Mouse (Mus musculus) ES-Bruce4 (cell line): ENCODE data around the gene Gbp2b. TPM values are rescaled to one million over a fixed set of nuclear protein-coding genes. Genes with fewer than 3 reads are reported as not detected.

Experiments
- H3K27ac ChIP-seq: 2 replicates; pipeline ENCODE4 v1.5.1; 2012; ENCODE audit warnings: low read length, inconsistent platforms; ENCODE audit not compliant: insufficient read depth
- H3K27me3 ChIP-seq: 2 replicates; pipeline ENCODE4 v1.6.1; 2012; ENCODE audit warnings: mild to moderate bottlenecking, low read length, inconsistent platforms; ENCODE audit not compliant: control insufficient read depth, poor library complexity, insufficient read depth, severe bottlenecking
- H3K36me3 ChIP-seq: 2 replicates; pipeline ENCODE4 v1.6.1; 2012; ENCODE audit warnings: inconsistent platforms, mild to moderate bottlenecking, low read length, moderate library complexity; ENCODE audit not compliant: control insufficient read depth, poor library complexity, insufficient read depth, severe bottlenecking
- H3K4me1 ChIP-seq: one replicate; pipeline ENCODE4 v1.8.1; 2011; ENCODE audit warnings: low read length; ENCODE audit not compliant: control insufficient read depth, insufficient read depth
- H3K4me3 ChIP-seq: 2 replicates; pipeline ENCODE4 v1.5.1; 2011; ENCODE audit warnings: low read depth, mild to moderate bottlenecking, low read length
- H3K9ac ChIP-seq: 2 replicates; pipeline ENCODE4 v1.6.1; 2012; ENCODE audit warnings: low read depth, mild to moderate bottlenecking, inconsistent platforms; ENCODE audit not compliant: poor library complexity, severe bottlenecking
- H3K9me3 ChIP-seq: replicated peaks from 2 replicates; pipeline ENCODE4 v1.6.1; 2012; ENCODE audit warnings: mild to moderate bottlenecking, low read length, inconsistent platforms; ENCODE audit not compliant: control insufficient read depth, poor library complexity, insufficient read depth, severe bottlenecking
- CTCF ChIP-seq: IDR thresholded peaks from one replicate; pipeline ENCODE4 v1.8.1; 2011; ENCODE audit warnings: low read depth, low read length
- EP300 ChIP-seq: IDR thresholded peaks from 2 replicates; pipeline ENCODE4 v1.6.1; 2011; ENCODE audit warnings: low read depth, low read length; ENCODE audit not compliant: insufficient read depth
- POLR2A ChIP-seq: IDR thresholded peaks from one replicate; pipeline ENCODE4 v1.8.1; 2011; ENCODE audit warnings: low read length; ENCODE audit not compliant: insufficient read depth
- polyA plus RNA-seq: library from polyadenylated mRNA; stranded (reverse); fragments of >200 nt; gene quantifications from 2 replicates; pipeline ENCODE4 v1.2.4, GENCODE M21; 2011; ENCODE audit warnings: low read depth; ENCODE audit not compliant: missing spikeins, insufficient read depth, insufficient read length

Gbp2b gene
- polyA plus RNA-seq, 1 experiment: not detected

GRCm38 (mm10) chr3:142601675-142602074, 7.0 kb downstream of the Gbp2b start:
- H3K9ac ChIP-seq: no peak overlapping the region
- H3K4me1 ChIP-seq: no peaks in the 10 kb centered on the region
- TF ChIP-seq EP300 (no peak), POLR2A (no peak), CTCF (no peak)
- no peaks in the 10 kb centered on the region; the same call in 1 of the 2 replicates for H3K27me3 ChIP-seq
- no peaks in the 10 kb centered on the region for H3K9me3 ChIP-seq
- no peak overlapping the region for H3K27ac ChIP-seq
- H3K36me3 ChIP-seq: no peaks in the 10 kb centered on the region
- no peak overlapping the region for H3K4me3 ChIP-seq

- H3K9ac ChIP-seq: no peak overlapping the region
- no peaks in the 10 kb centered on the region for H3K36me3 ChIP-seq
- no peak overlapping the region for H3K27ac ChIP-seq
- TF ChIP-seq CTCF: no peak
- TF ChIP-seq POLR2A: no peak
- TF ChIP-seq EP300: no peak
- H3K9me3 ChIP-seq: no peaks in the 10 kb centered on the region
- no peak overlapping the region for H3K4me3 ChIP-seq
- no peaks in the 10 kb centered on the region for H3K27me3 ChIP-seq
- H3K4me1 ChIP-seq: no peaks in the 10 kb centered on the region
Observed at GRCm38 (mm10) chr3:142618658-142619057, 24.0 kb downstream of the Gbp2b start.

- no peak for TF ChIP-seq CTCF
- TF ChIP-seq POLR2A: no peak
Observed at GRCm38 (mm10) chr3:142619606-142620005, 25.0 kb downstream of the Gbp2b start.

GRCm38 (mm10) chr3:142620111-142620955, 25.7 kb downstream of the Gbp2b start, which contains the start of gene Gbp2:
Gbp2 (plus strand) TSS chr3:142620602.
- Histone ChIP-seq H3K27me3 (no peaks in the 10 kb centered on the region), H3K36me3 (no peaks in the 10 kb centered on the region), H3K4me3 (no peak within 1 kb of the TSS), H3K4me1 (no peaks in the 10 kb centered on the region), H3K9me3 (no peaks in the 10 kb centered on the region), H3K9ac (no peak within 1 kb of the TSS), H3K27ac (no peak within 1 kb of the TSS)
- no peak for TF ChIP-seq CTCF

More at GRCm38 (mm10) chr3:142619606-142620005, 25.0 kb downstream of the Gbp2b start:
- Histone ChIP-seq H3K27me3 (no peaks in the 10 kb centered on the region), H3K9me3 (no peaks in the 10 kb centered on the region), H3K9ac (no peak overlapping the region), H3K27ac (no peak overlapping the region), H3K36me3 (no peaks in the 10 kb centered on the region), H3K4me1 (no peaks in the 10 kb centered on the region), H3K4me3 (no peak overlapping the region)

GRCm38 (mm10) chr3:142620956-142621562, 26.4 kb downstream of the Gbp2b start:
- TF ChIP-seq CTCF (no peak), POLR2A (no peak), EP300 (no peak)
- no peaks in the 10 kb centered on the region for H3K27me3 ChIP-seq
- H3K4me3 ChIP-seq: no peak overlapping the region
- H3K36me3 ChIP-seq: no peaks in the 10 kb centered on the region
- H3K27ac ChIP-seq: no peak overlapping the region
- no peaks in the 10 kb centered on the region for H3K9me3 ChIP-seq
- no peaks in the 10 kb centered on the region for H3K4me1 ChIP-seq
- H3K9ac ChIP-seq: no peak overlapping the region

GRCm38 (mm10) chr3:142630385-142630784, 35.7 kb downstream of the Gbp2b start:
- no peak overlapping the region for H3K27ac ChIP-seq
- H3K9me3 ChIP-seq: no peaks in the 10 kb centered on the region
- TF ChIP-seq POLR2A (no peak), CTCF (no peak), EP300 (no peak)
- H3K36me3 ChIP-seq: no peaks in the 10 kb centered on the region
- no peaks in the 10 kb centered on the region for H3K27me3 ChIP-seq
- H3K4me3 ChIP-seq: no peak overlapping the region
- no peak overlapping the region for H3K9ac ChIP-seq
- no peaks in the 10 kb centered on the region for H3K4me1 ChIP-seq
